Mouse (Mus musculus) WW6 (cell line): ENCODE measurements around the gene Wrap53.
"Not testable (repeated sequence)": the region's sequence is repeated elsewhere in the genome, so short reads cannot be mapped to it uniquely, and the experiment has no call there.

Experiments
- DNase-seq: peaks from one replicate; pipeline ENCODE4 v3.0.0-alpha.2; 2013; ENCODE audit warnings: low read depth, low spot score

The Wrap53 gene

DNA sequence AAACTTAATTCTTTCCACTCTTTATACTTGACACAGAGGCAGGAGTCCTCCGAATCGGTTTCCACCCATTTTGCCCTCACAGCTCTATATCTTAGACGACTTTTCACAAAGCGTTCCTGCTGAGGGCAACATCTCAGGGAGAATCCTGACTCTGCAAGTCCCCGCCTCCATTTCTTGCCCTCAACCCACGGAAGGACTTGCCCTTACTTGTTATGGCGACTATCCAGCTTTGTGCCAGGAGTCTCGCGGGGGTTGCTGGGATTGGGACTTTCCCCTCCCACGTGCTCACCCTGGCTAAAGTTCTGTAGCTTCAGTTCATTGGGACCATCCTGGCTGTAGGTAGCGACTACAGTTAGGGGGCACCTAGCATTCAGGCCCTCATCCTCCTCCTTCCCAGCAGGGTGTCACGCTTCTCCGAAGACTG lies at the start of gene Wrap53, which contains the start of gene Trp53:
Gene Wrap53 (minus strand): TSS at position 165 of the 424 bp plus-strand sequence.
Gene Trp53 (plus strand): TSS at position 269 of the 424 bp plus-strand sequence.
- DNase-seq = peak; percentile 93

- no peak for DNase-seq
Measured at GRCm38 (mm10) chr11:69629802-69630201, 49.7 kb upstream of the Wrap53 start.

- no peak for DNase-seq
Measured at GRCm38 (mm10) chr11:69628286-69628685, 48.2 kb upstream of the Wrap53 start.

DNA sequence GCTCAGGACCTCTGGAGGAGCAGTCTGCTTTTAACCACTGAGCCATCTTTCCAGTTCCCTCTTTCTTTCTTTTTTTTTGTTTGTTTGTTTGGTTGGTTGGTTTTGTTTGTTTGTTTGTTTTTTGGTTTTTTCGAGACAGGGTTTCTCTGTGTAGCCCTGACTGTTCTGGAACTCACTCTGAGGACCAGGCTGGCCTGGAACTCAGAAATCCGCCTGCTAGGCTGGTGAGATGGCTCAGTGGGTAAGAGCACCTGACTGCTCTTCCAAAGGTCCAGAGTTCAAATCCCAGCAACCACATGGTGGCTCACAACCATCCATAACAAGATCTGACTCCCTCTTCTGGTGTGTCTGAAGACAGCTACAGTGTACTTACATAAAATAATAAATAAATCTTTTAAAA lies 44.3 kb upstream of the Wrap53 start:
- DNase-seq = not testable (repeated sequence)

GRCm38 (mm10) chr11:69623006-69623405 lies 43.0 kb upstream of the Wrap53 start:
- DNase-seq = no peak

- no peak for DNase-seq
Measured at GRCm38 (mm10) chr11:69622406-69622805, 42.4 kb upstream of the Wrap53 start.

DNA sequence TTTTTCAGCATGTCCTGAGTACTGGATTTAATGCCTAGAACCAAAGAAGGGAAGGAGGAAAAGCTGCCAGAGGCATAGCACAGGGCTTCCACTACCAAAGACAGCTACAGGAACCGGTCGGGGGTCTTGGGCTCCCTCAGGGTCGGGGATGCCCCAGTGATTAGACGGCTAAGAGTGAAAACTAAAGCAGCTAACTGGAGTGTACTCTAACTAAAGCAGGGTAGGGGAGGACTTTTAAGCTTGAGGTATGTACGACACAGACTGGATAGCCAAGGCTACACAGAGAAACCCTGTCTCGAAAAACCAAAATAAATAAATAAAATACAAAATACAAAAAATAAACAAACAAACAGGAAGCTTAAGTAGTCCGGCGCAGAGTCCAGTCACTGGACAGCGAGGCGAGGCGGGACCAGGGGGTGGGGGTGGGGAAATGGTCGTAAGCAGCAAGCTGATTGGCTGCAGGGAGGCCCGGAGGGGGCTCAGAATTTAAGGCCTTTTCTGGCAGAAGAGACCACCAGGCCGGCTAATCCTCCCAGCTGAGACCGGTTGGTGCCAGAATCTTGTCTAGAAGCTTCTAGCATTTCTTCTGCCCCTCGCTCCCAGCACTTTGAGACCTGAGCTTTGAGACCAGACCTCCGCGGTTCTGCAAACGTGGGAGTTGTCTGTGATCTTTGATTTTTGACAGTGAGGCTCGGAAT lies 41.7 kb upstream of the Wrap53 start, which contains the start of gene Sat2:
Gene Sat2 (plus strand): TSS at position 454 of the 698 bp plus-strand sequence.
- no peak for DNase-seq

DNA sequence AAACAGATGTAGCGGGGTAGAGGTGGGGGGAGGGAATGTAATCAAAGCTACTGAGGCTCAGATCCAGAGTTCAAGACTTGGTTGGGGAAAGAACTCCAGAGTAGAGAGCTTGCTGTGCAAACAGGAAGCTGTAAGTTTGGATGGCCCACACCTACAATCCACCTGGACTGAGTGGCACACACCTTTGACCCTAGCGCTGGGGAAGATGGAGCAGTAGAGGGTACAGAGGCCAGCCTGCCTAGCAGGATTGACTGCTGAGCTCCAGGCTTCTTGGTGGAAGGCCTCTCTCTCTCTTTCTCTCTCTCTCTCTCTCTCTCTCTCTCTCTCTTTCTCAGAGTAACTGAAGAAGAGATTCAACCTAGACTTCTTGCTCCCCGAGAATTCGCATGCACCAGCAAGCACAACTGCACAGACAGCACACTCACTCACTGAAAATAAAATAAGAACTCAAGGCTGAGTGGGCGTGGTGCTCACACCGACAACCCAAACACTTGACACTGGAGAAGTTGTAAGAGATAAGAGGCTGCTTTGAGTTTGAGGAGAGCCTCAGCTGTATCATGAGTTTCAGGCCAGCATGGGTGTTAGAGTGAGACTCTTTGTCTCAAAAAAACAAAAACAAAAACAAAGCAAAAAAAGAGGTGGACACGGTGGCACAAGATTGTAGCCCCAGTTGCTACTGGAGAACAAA lies 40.5 kb upstream of the Wrap53 start:
- no peak for DNase-seq

DNA sequence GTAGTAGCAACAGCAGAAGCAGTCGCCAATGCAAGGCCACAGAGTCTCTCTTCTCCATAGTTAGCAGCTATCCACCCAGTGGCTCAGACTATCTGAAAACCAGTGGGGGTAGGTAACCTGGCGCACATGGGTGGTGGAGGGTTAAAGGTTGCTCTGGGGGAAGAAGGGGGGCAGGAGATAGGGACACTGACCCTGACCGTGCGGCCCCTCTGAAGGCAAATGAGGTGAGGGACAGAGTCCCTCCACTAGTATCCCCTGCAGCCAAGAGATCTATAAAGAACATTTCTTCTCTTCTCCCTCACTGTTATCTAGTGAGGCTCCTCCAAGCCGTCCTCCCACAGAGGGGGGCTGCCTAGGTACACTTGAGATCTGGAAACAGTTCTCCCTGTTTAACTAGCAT lies 37.8 kb upstream of the Wrap53 start, which contains the start of gene Shbg:
Gene Shbg (minus strand): TSS at position 101 of the 400 bp plus-strand sequence.
- DNase-seq = no peak

- DNase-seq = no peak
Measured at GRCm38 (mm10) chr11:69616781-69617180, 36.7 kb upstream of the Wrap53 start.

GRCm38 (mm10) chr11:69614257-69614588 lies 34.2 kb upstream of the Wrap53 start:
- DNase-seq = not testable (repeated sequence)

DNA sequence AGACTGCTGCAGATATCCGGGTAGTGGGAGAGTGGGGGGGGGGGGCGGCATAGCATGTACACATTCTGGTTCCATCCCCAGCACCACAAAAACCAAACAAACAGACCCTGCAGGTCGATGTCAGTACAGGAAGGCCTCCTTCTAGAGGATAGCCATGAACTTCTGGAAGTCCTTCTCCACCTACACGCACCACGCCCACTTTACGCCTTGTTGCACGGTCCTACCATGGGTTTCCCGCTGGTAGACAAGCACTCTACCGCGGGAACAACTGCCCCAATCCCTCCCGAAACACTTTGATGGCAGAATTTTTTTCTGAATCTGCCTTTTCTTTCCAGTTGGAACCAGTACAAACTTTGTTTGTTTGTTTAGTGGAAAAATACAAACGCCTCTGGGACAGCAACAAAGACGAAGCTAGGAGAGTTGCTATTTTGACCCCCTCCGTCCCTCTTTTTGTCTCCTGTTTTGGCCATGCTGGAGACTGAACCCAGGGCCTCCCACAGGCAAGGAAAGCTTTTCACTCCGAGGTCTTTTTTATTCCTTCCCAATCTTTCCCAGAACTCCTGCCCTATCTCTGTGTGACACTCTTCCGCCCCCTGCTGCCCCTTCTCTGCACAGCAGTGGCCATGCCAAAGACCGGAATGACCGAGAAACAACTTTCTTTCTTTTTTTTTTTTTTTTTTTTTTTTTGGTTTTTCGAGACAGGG lies 33.6 kb upstream of the Wrap53 start:
- peak; percentile 71 for DNase-seq

GRCm38 (mm10) chr11:69610899-69611298 lies 30.8 kb upstream of the Wrap53 start:
- DNase-seq = no peak

GRCm38 (mm10) chr11:69609416-69609815 lies 29.4 kb upstream of the Wrap53 start:
- no peak for DNase-seq

DNA sequence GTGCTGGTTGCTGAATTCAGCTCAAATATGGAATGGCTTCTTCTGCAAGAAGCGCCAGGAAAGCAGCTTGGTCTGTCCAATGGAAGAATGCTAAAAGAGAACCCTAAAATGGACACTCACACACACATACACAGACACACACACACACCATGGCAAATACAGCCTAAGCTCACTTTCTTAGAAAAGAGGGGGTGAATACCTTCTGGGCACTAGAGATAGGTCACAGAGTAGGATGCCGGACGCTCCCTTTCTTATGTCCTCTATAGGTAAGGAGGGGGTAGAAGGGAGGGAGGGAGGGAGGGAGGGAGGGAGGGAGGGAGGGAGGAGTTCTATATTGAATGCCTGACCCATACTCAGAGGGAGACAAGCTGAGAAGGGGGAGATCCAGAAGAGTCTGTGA lies 28.5 kb upstream of the Wrap53 start:
- DNase-seq = no peak

GRCm38 (mm10) chr11:69606832-69607231 lies 26.8 kb upstream of the Wrap53 start:
- DNase-seq = no peak

- no peak for DNase-seq
Measured at GRCm38 (mm10) chr11:69606491-69606795, 26.4 kb upstream of the Wrap53 start.

- peak; percentile 84 for DNase-seq
Measured at GRCm38 (mm10) chr11:69605726-69606490, 25.9 kb upstream of the Wrap53 start, which contains the start of gene Atp1b2. TSS of gene Atp1b2 (minus strand) at chr11:69605942.

GRCm38 (mm10) chr11:69604795-69605664 lies 25.0 kb upstream of the Wrap53 start:
- no peak for DNase-seq

DNA sequence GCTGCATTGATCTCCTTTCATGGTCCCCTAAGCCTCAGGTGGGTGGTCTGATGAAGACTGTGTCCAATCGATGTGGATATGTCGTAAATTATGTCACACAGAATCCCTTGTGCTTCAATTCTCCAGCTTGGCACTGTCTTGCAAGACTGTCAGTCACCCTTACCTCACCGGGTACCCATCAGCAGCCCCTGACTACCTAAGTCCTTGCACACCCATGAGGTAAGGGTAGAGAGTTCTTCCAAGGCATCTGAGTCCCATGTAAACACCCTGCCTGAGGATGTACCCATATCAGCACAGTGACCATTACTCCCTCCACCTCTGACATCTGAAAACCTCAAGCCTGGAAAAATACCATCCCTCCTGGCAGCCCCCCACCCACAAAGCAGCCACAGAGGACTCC lies 24.3 kb upstream of the Wrap53 start:
- no peak for DNase-seq

DNA sequence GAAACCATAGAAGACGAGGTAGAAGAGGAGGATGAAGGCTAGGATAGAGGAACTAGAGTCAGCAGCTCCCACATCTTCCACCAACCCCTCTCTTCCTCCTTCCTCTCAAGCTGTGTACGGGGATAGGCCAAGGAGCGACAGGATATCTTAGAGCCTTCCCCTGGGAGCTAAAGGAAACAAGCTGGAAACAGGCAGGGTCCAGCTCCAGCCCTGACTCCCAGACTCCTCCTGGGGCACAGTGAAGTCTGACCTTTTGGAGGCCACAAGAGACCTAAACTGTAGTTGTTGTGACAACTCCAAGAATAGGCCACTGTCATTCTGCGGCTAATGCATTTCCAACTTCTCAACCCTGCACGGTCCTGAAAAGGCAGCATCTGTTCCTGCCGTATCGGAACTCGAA lies 23.5 kb upstream of the Wrap53 start:
- no peak for DNase-seq
